Mouse (Mus musculus) kidney, adult 10 weeks (tissue): ENCODE results near the gene Cpne6. TPM values are rescaled to one million over a fixed set of nuclear protein-coding genes. Genes with fewer than 3 reads are reported as not detected.

ENCODE experiments used
- polyA plus RNA-seq: library from polyadenylated mRNA; stranded (reverse); fragments of 350-450 nt; fragmentation: Illumina TruSeq; extraction: RNeasy Lipid Tissue Mini Kit (QIAGEN cat#74804); gene quantifications from one replicate; pipeline ENCODE4 v1.2.3, GENCODE M21; 2014; ENCODE audit warnings: low read depth, low replicate concordance

Cpne6 gene
- polyA plus RNA-seq = not detected

DNA sequence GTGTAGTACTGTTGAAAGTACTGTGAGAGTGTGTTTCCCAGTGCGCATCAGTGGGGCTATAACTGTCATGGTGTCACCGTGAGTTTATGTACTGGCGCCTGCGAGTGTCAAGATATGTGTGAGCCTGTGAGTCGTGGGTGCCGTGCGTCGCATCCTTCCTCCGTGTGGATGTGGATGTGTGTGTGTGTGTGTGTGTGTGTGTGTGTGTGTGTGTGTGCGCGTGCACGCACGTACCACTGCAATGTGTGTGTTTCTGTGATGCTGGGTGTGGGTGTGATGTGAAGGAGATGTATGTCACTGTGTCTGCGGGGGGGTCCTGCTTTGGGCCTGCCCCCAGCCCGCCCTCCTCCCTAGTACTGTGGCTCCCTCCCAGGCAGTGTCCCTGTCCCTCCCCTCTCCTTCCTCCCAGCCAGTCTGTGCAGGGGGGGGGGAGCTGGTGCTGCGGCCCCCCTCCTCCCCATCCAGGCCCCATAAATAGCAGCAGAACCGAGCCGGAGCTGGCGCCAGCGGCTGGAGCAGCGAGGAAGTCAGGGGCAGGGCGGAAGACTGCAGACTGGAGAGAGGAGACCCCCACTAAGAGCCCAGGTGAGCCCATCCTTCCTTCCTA is at the start of gene Cpne6:
Gene Cpne6, plus strand, starts transcription at position 321 of the 607 bp plus-strand sequence.

GRCm38 (mm10) chr14:55478651-55479599 is 31.3 kb upstream of the Cpne6 start, which contains the start of gene Dhrs4:
TSS of gene Dhrs4 (plus strand) at chr14:55478758.

GRCm38 (mm10) chr14:55490361-55491201 is 19.7 kb upstream of the Cpne6 start, which contains the start of gene Carmil3:
TSS of gene Carmil3 (plus strand) at chr14:55490651.

GRCm38 (mm10) chr14:55524785-55525184 is 14.5 kb downstream of the Cpne6 start, which contains the start of gene Nrl:
TSS of gene Nrl (minus strand) at chr14:55524981.

GRCm38 (mm10) chr14:55540067-55540786 is 30.0 kb downstream of the Cpne6 start, which contains the start of gene Pck2:
TSS of gene Pck2 (plus strand) at chr14:55540266.

GRCm38 (mm10) chr14:55559799-55560201 is 49.6 kb downstream of the Cpne6 start, which contains the start of gene Dcaf11:
TSS of gene Dcaf11 (plus strand) at chr14:55560006.

GRCm38 (mm10) chr14:55560202-55561073 is 50.2 kb downstream of the Cpne6 start, which contains the start of gene A730061H03Rik:
TSS of gene A730061H03Rik (minus strand) at chr14:55560406.

Other genes starting within 250 kb of the Cpne6 start
- gene Dhrs4, start 31.7 kb upstream of the Cpne6 start, polyA plus RNA-seq = 153 TPM
- not detected for gene Carmil3, start 19.8 kb upstream of the Cpne6 start, polyA plus RNA-seq
- not detected for gene Nrl, start 14.5 kb downstream of the Cpne6 start, polyA plus RNA-seq
- gene Pck2, start 29.8 kb downstream of the Cpne6 start, polyA plus RNA-seq = 2.1 TPM
- 33.8 TPM for gene Dcaf11, start 49.6 kb downstream of the Cpne6 start, polyA plus RNA-seq
- not detected for gene A730061H03Rik, start 50.0 kb downstream of the Cpne6 start, polyA plus RNA-seq
- not detected for gene Fitm1, start 65.2 kb downstream of the Cpne6 start, polyA plus RNA-seq
- gene Psme1, start 67.7 kb downstream of the Cpne6 start, polyA plus RNA-seq = 112 TPM
- 6.6 TPM for gene Emc9, start 74.9 kb downstream of the Cpne6 start, polyA plus RNA-seq
- 55.1 TPM for gene Psme2, start 80.7 kb downstream of the Cpne6 start, polyA plus RNA-seq
- gene Rnf31, start 81.3 kb downstream of the Cpne6 start, polyA plus RNA-seq = 1.1 TPM
- gene Irf9, start 93.1 kb downstream of the Cpne6 start, polyA plus RNA-seq = 18.5 TPM
- gene Rec8, start 107.6 kb downstream of the Cpne6 start, polyA plus RNA-seq = 0.53 TPM
- gene Ipo4, start 125.5 kb downstream of the Cpne6 start, polyA plus RNA-seq = 5.9 TPM
- 0.24 TPM for gene Gm49378, start 127.5 kb downstream of the Cpne6 start, polyA plus RNA-seq
- gene Tm9sf1, start 133.4 kb downstream of the Cpne6 start, polyA plus RNA-seq = 44.5 TPM
- gene Tssk4, start 139.7 kb downstream of the Cpne6 start, polyA plus RNA-seq = not detected
- 20.2 TPM for gene Mdp1, start 150.1 kb downstream of the Cpne6 start, polyA plus RNA-seq
- 33.6 TPM for gene Gmpr2, start 161.5 kb downstream of the Cpne6 start, polyA plus RNA-seq
- gene Nedd8, start 161.7 kb downstream of the Cpne6 start, polyA plus RNA-seq = 55.2 TPM
- 7.2 TPM for gene Tinf2, start 171.4 kb downstream of the Cpne6 start, polyA plus RNA-seq
- 1.2 TPM for gene Tgm1, start 203.5 kb downstream of the Cpne6 start, polyA plus RNA-seq
- gene Rabggta, start 211.8 kb downstream of the Cpne6 start, polyA plus RNA-seq = 0.65 TPM
- gene Dhrs1, start 235.2 kb downstream of the Cpne6 start, polyA plus RNA-seq = 25.8 TPM
- gene Nop9, start 235.2 kb downstream of the Cpne6 start, polyA plus RNA-seq = 3.4 TPM
- gene Cideb, start 248.0 kb downstream of the Cpne6 start, polyA plus RNA-seq = 16.4 TPM